Mouse (Mus musculus): ENCODE measurements around the gene Rrm2.
"Not testable (repeated sequence)": the region's sequence is repeated elsewhere in the genome, so short reads cannot be mapped to it uniquely, and the experiment has no call there.

Gene Rrm2

GRCm38 (mm10) chr12:24705502-24706263, 2.4 kb upstream of the Rrm2 start:
- no peak for DNase-seq (ENCODE audit: low spot score)

GRCm38 (mm10) chr12:24706764-24707479, 1.1 kb upstream of the Rrm2 start:
- peak; percentile 86 for DNase-seq (ENCODE audit: low spot score)

- DNase-seq (ENCODE audit: low spot score): peak; percentile 62
Observed at GRCm38 (mm10) chr12:24707480-24707802, 600 bp upstream of the Rrm2 start.

- DNase-seq (ENCODE audit: low spot score): no peak
Observed at GRCm38 (mm10) chr12:24708824-24709218, 780 bp downstream of the Rrm2 start.

- peak; percentile 54 for DNase-seq (ENCODE audit: low spot score)
Observed at GRCm38 (mm10) chr12:24709409-24709808, 1.4 kb downstream of the Rrm2 start.

GRCm38 (mm10) chr12:24709831-24710508, 1.9 kb downstream of the Rrm2 start:
- peak; percentile 94 for DNase-seq (ENCODE audit: low spot score)

- DNase-seq (ENCODE audit: low spot score): peak; percentile 71
Observed at GRCm38 (mm10) chr12:24710672-24711071, 2.6 kb downstream of the Rrm2 start.

- DNase-seq (ENCODE audit: low spot score): no peak
Observed at GRCm38 (mm10) chr12:24712396-24712795, 4.4 kb downstream of the Rrm2 start.

- no peak for DNase-seq (ENCODE audit: low spot score)
Observed at GRCm38 (mm10) chr12:24714579-24715255, 6.7 kb downstream of the Rrm2 start.

GRCm38 (mm10) chr12:24715268-24715896, 7.3 kb downstream of the Rrm2 start:
- no peak for DNase-seq (ENCODE audit: low spot score)

GRCm38 (mm10) chr12:24716721-24717301, 8.8 kb downstream of the Rrm2 start:
- peak; percentile 75 for DNase-seq (ENCODE audit: low spot score)

GRCm38 (mm10) chr12:24723434-24723833, 15.4 kb downstream of the Rrm2 start:
- no peak for DNase-seq (ENCODE audit: low spot score)

GRCm38 (mm10) chr12:24723859-24724258, 15.8 kb downstream of the Rrm2 start:
- no peak for DNase-seq (ENCODE audit: low spot score)

GRCm38 (mm10) chr12:24724369-24724768, 16.3 kb downstream of the Rrm2 start:
- peak; percentile 81 for DNase-seq (ENCODE audit: low spot score)

- no peak for DNase-seq (ENCODE audit: low spot score)
Observed at GRCm38 (mm10) chr12:24734828-24735394, 26.9 kb downstream of the Rrm2 start.

- DNase-seq (ENCODE audit: low spot score): no peak
Observed at GRCm38 (mm10) chr12:24736956-24737355, 28.9 kb downstream of the Rrm2 start.

GRCm38 (mm10) chr12:24739963-24740362, 31.9 kb downstream of the Rrm2 start:
- DNase-seq (ENCODE audit: low spot score): no peak

- DNase-seq (ENCODE audit: low spot score): not testable (repeated sequence)
Observed at GRCm38 (mm10) chr12:24741535-24741934, 33.5 kb downstream of the Rrm2 start.

- DNase-seq (ENCODE audit: low spot score): no peak
Observed at GRCm38 (mm10) chr12:24744309-24744708, 36.3 kb downstream of the Rrm2 start.

- DNase-seq (ENCODE audit: low spot score): peak; percentile 19
Observed at GRCm38 (mm10) chr12:24746579-24747296, 38.7 kb downstream of the Rrm2 start.

All from embryo, embryonic 10.5 days (tissue).